Mouse (Mus musculus) forebrain, postnatal 0 days (tissue): ENCODE measurements around the gene Boll. TPM values are rescaled to one million over a fixed set of nuclear protein-coding genes. Genes with fewer than 3 reads are reported as not detected.
A peak's percentile ranks its signal among the peaks of the same experiment; 100 is the strongest.

Experiments
- ATAC-seq: fragments of 200-750 bp; cut with Nextera tagmentation; 2 replicates; pipeline ENCODE4 v1.8.0; 2017; ENCODE audit warnings: mild to moderate bottlenecking, moderate library complexity
- DNase-seq: peaks from one replicate; pipeline ENCODE4 v3.0.0-alpha.2; 2015
- H3K27ac ChIP-seq: fragments of 300-500 bp; sonication (generic); 2 replicates; pipeline ENCODE4 v1.5.1; 2014; ENCODE audit warnings: low read depth, mild to moderate bottlenecking, antibody characterized with exemption, low read length, moderate library complexity, mixed read lengths
- H3K27me3 ChIP-seq: fragments of 300-500 bp; sonication (generic); 2 replicates; pipeline ENCODE4 v1.6.1; 2014; ENCODE audit warnings: mild to moderate bottlenecking, low read length, mixed read lengths; ENCODE audit not compliant: insufficient read depth
- H3K36me3 ChIP-seq: fragments of 300-500 bp; sonication (generic); 2 replicates; pipeline ENCODE4 v1.6.1; 2014; ENCODE audit warnings: mild to moderate bottlenecking, moderate library complexity; ENCODE audit not compliant: insufficient read depth
- H3K4me1 ChIP-seq: fragments of 300-500 bp; sonication (generic); 2 replicates; pipeline ENCODE4 v1.6.1; 2014; ENCODE audit warnings: antibody characterized with exemption; ENCODE audit not compliant: insufficient read depth
- H3K4me2 ChIP-seq: fragments of 300-500 bp; sonication (generic); 2 replicates; pipeline ENCODE4 v1.6.1; 2014; ENCODE audit warnings: low read depth, mild to moderate bottlenecking, moderate library complexity
- H3K4me3 ChIP-seq: fragments of 300-500 bp; sonication (generic); 2 replicates; pipeline ENCODE4 v1.5.1; 2014; ENCODE audit warnings: low read depth, low read length, mixed read lengths
- H3K9ac ChIP-seq: fragments of 300-500 bp; sonication (generic); 2 replicates; pipeline ENCODE4 v1.6.1; 2014; ENCODE audit warnings: mild to moderate bottlenecking
- H3K9me3 ChIP-seq: fragments of 300-500 bp; sonication (generic); 2 replicates; pipeline ENCODE4 v1.6.1; 2016; ENCODE audit warnings: low read length
- CTCF ChIP-seq: sonication (generic); IDR thresholded peaks from 2 replicates; pipeline ENCODE4 v1.5.1; 2016; ENCODE audit warnings: antibody characterized with exemption, control low read depth, low read depth
- WGBS: fragments of 180-500 bp; shearing (Covaris S2); extraction: QIAGEN DNeasy Blood & Tissue Kit; methylation state at CpG from one replicate; pipeline ENCODE4 v1.1.7; 2014; 5-methylcytosine and 5-hydroxymethylcytosine counted together
- polyA plus RNA-seq: library from polyadenylated mRNA; unstranded; fragments of >200 nt; fragmentation: Nextera tagmentation; extraction: Ambion mirVana; gene quantifications from 2 replicates; pipeline ENCODE4 v1.2.1, GENCODE M21; 2015
- total RNA-seq: library from RNA; depleted of rRNA; stranded (reverse); fragments of >200 nt; gene quantifications from 2 replicates; pipeline ENCODE4 v1.2.3, GENCODE M21; 2014

Boll gene
- total and polyA plus RNA-seq, 2 experiments from 2014 or later, result not detected

DNA sequence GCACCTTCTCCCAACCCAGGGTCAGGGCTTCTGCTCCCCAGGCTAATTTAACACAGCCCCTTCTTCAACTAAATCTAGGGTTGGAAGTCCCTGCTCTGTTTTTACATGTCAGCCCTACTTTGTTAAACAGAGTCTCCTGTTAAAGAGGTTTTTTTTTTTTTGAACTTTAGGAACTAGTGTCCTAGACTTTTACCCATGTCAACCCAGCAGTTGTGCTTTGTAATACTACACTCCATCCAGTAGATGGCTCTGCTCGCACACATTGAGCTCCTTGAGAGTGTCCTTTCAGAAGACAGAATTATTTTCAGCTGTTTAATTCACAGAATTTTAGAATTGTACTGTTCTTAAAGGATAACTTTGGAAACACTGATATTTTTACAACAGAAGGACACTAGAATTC lies 124.0 kb downstream of the Boll start:
- Histone ChIP-seq H3K9ac (no peak overlapping the region), H3K36me3 (0 out of 2 replicates have a peak, but pooled peaks cover 3% of the 10 kb centered on the region), H3K27ac (no peak overlapping the region), H3K4me2 (peak overlapping the region; percentile 73), H3K27me3 (no peaks in the 10 kb centered on the region), H3K4me3 (peak overlapping the region; percentile 63), H3K4me1 (peaks cover 22% of the 10 kb centered on the region), H3K9me3 (no peaks in the 10 kb centered on the region)
- TF ChIP-seq CTCF, result peak; percentile 83
- WGBS, result 0% methylated on average over 1 of the region's 1 CpGs
- DNase-seq (peak; percentile 80), ATAC-seq (no peak)

DNA sequence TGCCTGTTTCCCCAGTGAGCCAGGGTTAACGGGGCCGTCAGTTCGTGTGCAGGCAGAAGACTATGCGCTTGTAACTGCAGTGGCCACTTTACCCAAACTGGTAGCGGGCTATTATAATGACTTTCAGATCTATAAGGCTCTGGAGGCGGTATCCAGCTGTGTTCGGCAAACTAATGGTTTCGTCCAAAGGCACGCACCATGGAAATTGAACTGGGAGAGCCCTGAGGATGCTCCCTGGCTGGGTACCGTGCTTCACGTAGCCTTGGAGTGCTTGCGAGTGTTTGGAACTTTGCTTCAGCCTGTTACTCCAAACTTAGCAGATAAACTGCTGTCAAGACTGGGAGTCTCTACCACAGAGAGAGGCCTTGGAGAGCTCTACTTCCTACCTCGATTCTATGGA lies 124.8 kb downstream of the Boll start:
- Histone ChIP-seq H3K36me3 (0 out of 2 replicates have a peak, but pooled peaks cover 3% of the 10 kb centered on the region), H3K4me2 (peak overlapping the region; percentile 73), H3K9me3 (no peaks in the 10 kb centered on the region), H3K9ac (peak overlapping the region; percentile 78), H3K27ac (no peak overlapping the region), H3K4me3 (peak overlapping the region; percentile 63), H3K4me1 (peaks cover 22% of the 10 kb centered on the region), H3K27me3 (no peaks in the 10 kb centered on the region)
- no peak for TF ChIP-seq CTCF
- 19% methylated on average over 13 of the region's 13 CpGs for WGBS
- DNase-seq (no peak), ATAC-seq (no peak)

DNA sequence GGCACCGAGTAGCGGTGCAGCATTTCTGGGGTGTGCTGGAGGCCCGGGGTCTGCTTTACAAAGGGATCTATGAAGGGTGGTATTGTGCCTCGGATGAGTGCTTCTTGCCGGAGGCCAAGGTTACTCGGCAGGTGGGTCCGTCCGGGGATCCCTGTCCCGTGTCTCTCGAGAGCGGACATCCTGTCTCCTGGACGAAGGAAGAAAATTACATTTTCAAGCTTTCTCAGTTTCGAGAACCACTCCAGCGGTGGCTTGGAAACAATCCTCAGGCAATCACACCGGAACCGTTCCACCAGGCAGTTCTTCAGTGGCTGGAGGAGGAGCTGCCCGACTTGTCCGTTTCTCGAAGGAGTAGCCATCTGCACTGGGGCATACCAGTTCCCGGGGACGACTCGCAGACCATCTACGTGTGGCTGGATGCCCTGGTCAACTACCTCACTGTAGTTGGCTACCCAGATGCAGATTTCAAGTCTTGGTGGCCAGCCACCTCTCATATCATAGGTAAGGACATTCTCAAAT lies 125.6 kb downstream of the Boll start:
- no peak for TF ChIP-seq CTCF
- H3K36me3 ChIP-seq, result 0 out of 2 replicates have a peak, but pooled peaks cover 3% of the 10 kb centered on the region
- ATAC-seq (no peak), DNase-seq (no peak)
- H3K4me1 ChIP-seq, result peaks cover 22% of the 10 kb centered on the region
- H3K4me3 ChIP-seq, result peak overlapping the region; percentile 63
- peak overlapping the region; percentile 84 for H3K27ac ChIP-seq
- peak overlapping the region; percentile 78 for H3K9ac ChIP-seq
- H3K9me3 ChIP-seq, result no peaks in the 10 kb centered on the region
- no peaks in the 10 kb centered on the region for H3K27me3 ChIP-seq
- under 1% methylated on average over 23 of the region's 23 CpGs for WGBS
- peak overlapping the region; percentile 73 for H3K4me2 ChIP-seq

DNA sequence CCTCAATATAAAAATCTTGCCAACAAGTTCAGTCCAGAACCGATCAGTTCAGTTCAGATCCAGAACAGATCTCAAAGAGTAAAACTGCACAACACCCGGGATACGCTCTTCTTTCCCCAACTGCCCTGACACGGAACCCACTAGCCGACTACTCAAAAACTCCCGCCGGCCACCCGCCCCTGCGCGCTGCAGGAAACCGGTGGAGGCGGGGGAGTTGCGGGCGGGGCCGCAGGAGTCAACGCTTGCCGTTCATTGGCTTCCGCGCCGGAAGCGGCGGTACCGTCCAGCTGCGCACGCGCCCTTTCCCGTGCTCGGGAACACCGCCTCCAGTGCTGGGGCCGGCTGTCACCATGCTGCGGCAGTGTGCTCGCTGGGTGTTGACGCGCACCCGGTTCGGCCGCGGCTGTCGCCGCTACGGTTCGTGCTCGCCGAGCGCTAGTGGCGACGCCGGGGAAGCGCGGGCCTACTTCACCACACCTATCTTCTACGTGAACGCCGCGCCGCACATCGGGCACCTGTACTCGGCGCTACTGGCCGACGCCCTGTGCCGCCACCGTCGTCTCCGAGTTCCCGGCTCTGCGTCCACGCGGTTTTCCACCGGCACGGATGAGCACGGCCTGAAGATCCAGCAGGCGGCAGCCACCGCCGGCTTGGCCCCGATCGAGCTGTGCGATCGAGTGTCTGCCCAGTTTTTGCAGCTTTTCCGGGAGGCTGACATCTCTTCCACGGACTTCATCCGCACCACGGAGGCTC lies 126.2 kb downstream of the Boll start, which contains the start of gene Mars2:
Gene Mars2, plus strand, starts transcription at position 288 of the 753 bp plus-strand sequence.
- Histone ChIP-seq H3K4me1 (peaks cover 22% of the 10 kb centered on the region), H3K9me3 (no peaks in the 10 kb centered on the region), H3K4me3 (peak within 1 kb of the TSS; percentile 63), H3K9ac (peak within 1 kb of the TSS; percentile 78), H3K27me3 (no peaks in the 10 kb centered on the region), H3K36me3 (0 out of 2 replicates have a peak, but pooled peaks cover 2% of the 10 kb centered on the region), H3K27ac (peak within 1 kb of the TSS; percentile 84), H3K4me2 (peak within 1 kb of the TSS; percentile 73)
- peak; percentile 99 for ATAC-seq
- WGBS, result under 1% methylated on average over 82 of the region's 82 CpGs
- peak; percentile 59 for TF ChIP-seq CTCF
- DNase-seq, result peak; percentile 98

DNA sequence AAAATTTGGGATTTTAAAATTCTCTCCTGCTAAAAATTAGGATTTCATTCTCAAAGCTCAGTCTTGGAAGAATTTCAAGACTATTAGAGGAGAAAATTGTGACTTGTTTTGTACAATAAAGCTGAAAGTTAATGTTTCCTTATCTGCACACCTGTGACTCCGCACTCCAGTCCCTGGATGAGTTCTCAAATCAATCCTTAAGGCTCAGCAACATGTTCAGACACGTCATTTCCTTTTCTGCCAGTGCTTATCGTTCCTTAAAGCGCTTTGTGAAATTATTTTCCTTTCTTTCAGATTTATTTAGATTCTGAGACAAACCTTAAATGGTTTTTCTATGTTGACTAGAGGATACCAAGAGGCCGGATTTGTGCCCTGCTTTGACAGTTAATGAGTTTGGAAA lies 126.8 kb downstream of the Boll start:
- WGBS, result 28% methylated on average over 5 of the region's 5 CpGs
- Histone ChIP-seq H3K4me1 (peaks cover 22% of the 10 kb centered on the region), H3K27ac (no peak overlapping the region), H3K27me3 (no peaks in the 10 kb centered on the region), H3K4me2 (peak overlapping the region; percentile 73), H3K36me3 (no peaks in the 10 kb centered on the region), H3K9ac (no peak overlapping the region), H3K4me3 (peak overlapping the region; percentile 63), H3K9me3 (no peaks in the 10 kb centered on the region)
- no peak for TF ChIP-seq CTCF
- ATAC-seq (no peak), DNase-seq (no peak)

DNA sequence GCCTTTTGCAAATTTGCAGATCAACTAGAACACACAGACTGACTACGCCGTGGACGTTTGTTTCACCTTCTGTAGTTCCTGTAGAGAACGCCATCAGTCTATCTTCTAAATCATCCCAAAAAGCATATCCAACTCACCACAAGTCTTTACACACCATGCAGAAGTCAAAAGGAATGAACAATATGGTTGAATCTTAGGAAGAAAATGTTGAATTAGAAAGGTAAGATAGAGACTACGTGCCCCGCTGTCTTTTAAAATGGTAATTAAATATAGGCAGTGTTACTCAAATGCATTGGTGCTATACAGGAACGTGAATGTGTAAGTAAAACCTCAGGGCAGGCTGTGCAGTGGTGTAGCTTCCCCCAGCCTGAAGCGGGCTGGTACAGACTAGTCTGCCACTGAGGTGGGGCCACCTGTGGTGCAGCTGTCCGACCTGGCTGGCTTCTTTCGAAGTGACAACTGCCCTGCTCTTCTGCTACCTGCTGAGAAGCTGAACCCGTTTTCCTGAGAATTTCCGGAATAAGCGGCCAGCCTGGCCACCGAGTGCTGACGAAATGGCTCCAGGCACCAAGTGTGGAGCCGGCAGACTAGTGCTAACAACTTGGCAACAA lies 128.3 kb downstream of the Boll start:
- DNase-seq (no peak), ATAC-seq (no peak)
- no peaks in the 10 kb centered on the region for H3K27me3 ChIP-seq
- peaks cover 10% of the 10 kb centered on the region for H3K4me1 ChIP-seq
- H3K36me3 ChIP-seq, result no peaks in the 10 kb centered on the region
- H3K27ac ChIP-seq, result no peak overlapping the region
- no peak overlapping the region for H3K4me2 ChIP-seq
- 63% methylated on average over 16 of the region's 16 CpGs for WGBS
- no peak for TF ChIP-seq CTCF
- H3K4me3 ChIP-seq, result no peak overlapping the region
- no peak overlapping the region for H3K9ac ChIP-seq
- no peaks in the 10 kb centered on the region for H3K9me3 ChIP-seq

DNA sequence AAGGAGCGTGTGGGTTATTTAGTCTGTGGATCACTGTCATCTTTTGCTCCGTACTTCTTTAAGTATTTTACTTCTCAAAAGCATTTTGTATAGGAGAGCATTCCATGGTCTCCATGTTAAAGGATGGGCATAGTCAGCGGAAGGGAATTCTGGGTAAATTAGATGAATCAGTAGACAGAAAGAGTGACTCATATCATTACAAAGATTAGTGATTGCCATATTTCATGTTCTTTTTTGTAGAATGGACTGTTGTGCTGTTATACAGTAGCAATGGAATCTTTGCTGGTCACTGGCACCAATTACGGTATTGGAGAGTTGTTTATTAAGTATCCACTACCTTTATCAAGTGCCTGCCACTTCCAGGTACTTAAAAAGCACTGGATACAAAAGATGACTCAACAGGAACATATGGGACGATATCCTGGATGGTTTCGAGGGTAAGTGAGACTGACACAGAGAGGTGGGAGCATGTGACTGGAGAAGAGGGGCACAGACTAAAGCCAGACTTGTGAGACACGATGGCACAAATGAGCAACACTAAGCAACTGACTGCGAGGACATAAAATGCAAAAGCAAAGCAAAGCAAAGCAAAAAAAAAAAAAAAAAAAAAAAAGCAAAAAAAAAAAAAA lies 134.9 kb downstream of the Boll start:
- H3K9ac ChIP-seq, result no peak overlapping the region
- H3K4me1 ChIP-seq, result no peaks in the 10 kb centered on the region
- H3K27me3 ChIP-seq, result no peaks in the 10 kb centered on the region
- H3K4me3 ChIP-seq, result no peak overlapping the region
- H3K27ac ChIP-seq, result no peak overlapping the region
- no peaks in the 10 kb centered on the region for H3K36me3 ChIP-seq
- H3K9me3 ChIP-seq, result no peaks in the 10 kb centered on the region
- no peak overlapping the region for H3K4me2 ChIP-seq
- DNase-seq (no peak), ATAC-seq (no peak)
- WGBS, result 89% methylated on average over 8 of the region's 8 CpGs
- no peak for TF ChIP-seq CTCF
